Mouse (Mus musculus): ENCODE measurements around the gene Stk36.

Gene Stk36

GRCm38 (mm10) chr1:74672731-74673130, 71.5 kb downstream of the Stk36 start:
- DNase-seq: no peak

GRCm38 (mm10) chr1:74676863-74677262, 75.6 kb downstream of the Stk36 start:
- DNase-seq: no peak

- no peak for DNase-seq
Measured at GRCm38 (mm10) chr1:74677843-74678242, 76.6 kb downstream of the Stk36 start.

All from thymus, postnatal 36 days (tissue).